ENCODE assay signal across 9 mouse cellular contexts in the genomic region with DNA sequence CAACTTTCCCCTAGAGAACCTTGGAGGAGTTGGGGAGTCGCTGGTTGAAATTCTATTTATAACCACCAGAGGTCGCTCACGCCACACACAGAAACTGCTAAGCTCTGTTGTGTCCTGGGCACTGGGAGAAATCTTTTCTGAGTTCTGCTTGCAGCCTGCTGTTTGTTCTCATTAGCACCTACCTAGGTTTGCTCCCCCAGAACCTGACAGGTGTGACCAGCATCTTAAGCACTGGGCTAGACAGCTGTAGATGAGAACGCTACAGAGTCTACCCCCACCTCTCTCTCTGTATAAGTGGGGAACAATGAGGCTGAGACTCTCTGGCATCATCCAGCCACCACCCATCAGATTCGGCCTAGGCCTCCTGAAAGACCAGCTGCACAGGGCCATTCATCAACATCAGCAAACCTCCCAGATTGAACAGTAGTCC. TPM values are rescaled to one million over a fixed set of nuclear protein-coding genes. Genes with fewer than 3 reads are reported as not detected.
A peak's percentile ranks its signal among the peaks of the same experiment; 100 is the strongest.
DNase-seq lines count a peak whose midpoint lies in the region; ATAC-seq and TF ChIP-seq lines count a peak whose summit lies in the region.
"Had no signal": no experiment of that assay in that cellular context is flagged by ENCODE, and none has a peak within 500 bp of the region (broad histone marks: within the 10 kb centered on the region; RNA-seq: fewer than 3 reads in every experiment).

No protein-coding gene starts in this region.

- peak; percentile 92 for TF ChIP-seq CTCF in brain, embryonic 14.5 days (IDR thresholded peaks at IDR 0.05; ENCODE audit: borderline replicate concordance, extremely low read depth, insufficient read depth, insufficient read length)

- peak; percentile 78 for ATAC-seq in megakaryocyte-erythroid progenitor cell, adult 5-6 weeks (replicated peaks; ENCODE audit: low FRiP score, low TSS enrichment, poor library complexity, severe bottlenecking)

- no peak for TF ChIP-seq POLR2A in brain, embryonic 14.5 days (IDR thresholded peaks at IDR 0.05; ENCODE audit: borderline replicate concordance, extremely low read depth, insufficient read depth, insufficient read length, poor library complexity, severe bottlenecking)

- peak; percentile 44 to 54 for DNase-seq in cerebellum, adult 18-20 months
- DNase-seq in cerebellum, adult 11-12 months = no peak
- peak; percentile 86 for DNase-seq in 3T3-L1 (ENCODE audit: low read depth, low spot score)
- DNase-seq in brain, embryonic 14.5 days (ENCODE audit: low read depth) = peak; percentile 87
- DNase-seq in forelimb bud, embryonic 11.5 days (ENCODE audit: low read depth, low spot score) = peak; percentile 77
- DNase-seq in kidney, postnatal 10 days = peak; percentile 57
- DNase-seq in skeletal muscle tissue, adult 2 months (ENCODE audit: low read depth, low spot score) = peak; percentile 52
- DNase-seq: liver, embryonic 13.5 days had no signal

RNA-seq across cellular contexts. Expression of a gene that starts 17.1 kb away (rescaled TPM):
- 96.8 and 122 TPM in 2 replicates for polyA plus RNA-seq in brain, embryonic 14.5 days (2012; rRNA removed)
- total RNA-seq in megakaryocyte-erythroid progenitor cell, adult 5-6 weeks (2014; fragmentation: Nextera tagmentation) = 54.8 and 74.3 TPM in 2 replicates
- total RNA-seq in megakaryocyte-erythroid progenitor cell, adult 5-6 weeks (2017) = 27.8 and 37.6 TPM in 2 replicates
